Mouse (Mus musculus) heart, embryonic 10.5 days (tissue): ENCODE data around the gene Ccl1. TPM values are rescaled to one million over a fixed set of nuclear protein-coding genes. Genes with fewer than 3 reads are reported as not detected.

Source experiments
- DNase-seq: peaks from one replicate; pipeline ENCODE4 v3.0.0-alpha.2; 2017; ENCODE audit warnings: low spot score
- H3K27ac ChIP-seq: fragments of 300-500 bp; sonication (generic); 2 replicates; pipeline ENCODE4 v1.5.1; 2016; ENCODE audit warnings: mild to moderate bottlenecking
- H3K27me3 ChIP-seq: fragments of 300-500 bp; sonication (generic); 2 replicates; pipeline ENCODE4 v1.6.1; 2016; ENCODE audit warnings: mild to moderate bottlenecking; ENCODE audit not compliant: poor library complexity, insufficient read depth, severe bottlenecking
- H3K36me3 ChIP-seq: fragments of 300-500 bp; sonication (generic); 2 replicates; pipeline ENCODE4 v1.6.1; 2016; ENCODE audit warnings: mild to moderate bottlenecking, moderate library complexity
- H3K4me1 ChIP-seq: fragments of 300-500 bp; sonication (generic); 2 replicates; pipeline ENCODE4 v1.6.1; 2016; ENCODE audit warnings: mild to moderate bottlenecking
- H3K4me3 ChIP-seq: fragments of 300-500 bp; sonication (generic); 2 replicates; pipeline ENCODE4 v1.5.1; 2016; ENCODE audit warnings: mild to moderate bottlenecking, moderate library complexity
- H3K9me3 ChIP-seq: fragments of 300-500 bp; sonication (generic); 2 replicates; pipeline ENCODE4 v1.6.1; 2016; ENCODE audit warnings: mild to moderate bottlenecking, moderate library complexity
- WGBS: fragments of 180-500 bp; shearing (Covaris S2); methylation state at CpG from one replicate; pipeline ENCODE4 v1.1.7; 2016; 5-methylcytosine and 5-hydroxymethylcytosine counted together
- polyA plus RNA-seq: library from polyadenylated mRNA; unstranded; fragments of >200 nt; fragmentation: Nextera tagmentation; extraction: Ambion mirVana; gene quantifications from 2 replicates; pipeline ENCODE4 v1.2.1, GENCODE M21; 2016

The Ccl1 gene
- polyA plus RNA-seq, 1 experiment from 2014 or later = not detected

DNA sequence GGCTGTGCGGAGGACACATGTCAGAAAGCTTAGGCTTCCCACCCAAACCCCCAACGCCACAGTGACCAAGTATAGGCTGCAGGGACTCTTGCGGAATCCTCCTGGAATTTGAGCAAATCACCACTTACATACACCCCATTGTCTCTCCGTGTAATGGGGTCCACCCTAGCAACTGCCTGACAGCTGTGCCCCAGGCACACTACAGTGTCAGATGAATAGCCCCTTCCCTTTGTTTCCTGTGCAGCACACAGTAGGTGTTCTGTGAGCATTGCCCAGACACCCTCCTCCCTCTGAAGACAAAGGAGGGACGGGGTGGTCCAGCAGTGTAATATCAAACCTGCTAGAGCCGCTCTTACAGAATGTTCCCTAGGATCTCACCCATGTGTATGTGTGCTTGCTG is 54.2 kb downstream of the Ccl1 start:
- peaks cover 41% of the 10 kb centered on the region; the same call in 1 of the 2 replicates for H3K27me3 ChIP-seq
- DNase-seq = no peak
- no peak overlapping the region for H3K27ac ChIP-seq
- WGBS = 71% methylated on average over 6 of the region's 6 CpGs
- H3K4me3 ChIP-seq = no peak overlapping the region
- 0 out of 2 replicates have a peak, but pooled peaks cover 3% of the 10 kb centered on the region for H3K4me1 ChIP-seq
- no peaks in the 10 kb centered on the region for H3K9me3 ChIP-seq
- no peaks in the 10 kb centered on the region for H3K36me3 ChIP-seq

DNA sequence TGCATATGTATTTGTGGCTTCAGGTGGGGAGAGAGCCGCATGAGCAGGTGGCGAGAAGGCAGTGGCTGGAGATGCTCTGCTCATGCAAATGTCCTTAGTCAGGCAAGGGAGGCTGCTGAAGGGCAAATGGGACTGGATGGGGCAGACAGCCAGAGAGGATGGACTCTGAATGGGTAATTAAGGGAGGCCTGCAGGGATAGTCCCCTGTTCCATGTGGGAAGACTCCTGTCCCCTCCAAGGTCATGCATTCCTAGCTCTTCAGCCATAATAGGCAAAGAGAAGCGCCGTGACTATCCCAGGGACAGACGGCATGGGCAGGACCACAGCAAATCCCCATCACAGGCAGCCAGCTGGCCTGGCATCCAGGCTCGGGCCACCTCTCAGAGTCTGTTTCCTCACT is 55.5 kb downstream of the Ccl1 start:
- H3K27me3 ChIP-seq = peaks cover 39% of the 10 kb centered on the region; the same call in 1 of the 2 replicates
- DNase-seq = no peak
- no peaks in the 10 kb centered on the region for H3K4me1 ChIP-seq
- WGBS = 81% methylated on average over 6 of the region's 6 CpGs
- no peak overlapping the region for H3K27ac ChIP-seq
- H3K9me3 ChIP-seq = no peaks in the 10 kb centered on the region
- no peaks in the 10 kb centered on the region for H3K36me3 ChIP-seq
- no peak overlapping the region for H3K4me3 ChIP-seq

- no peaks in the 10 kb centered on the region for H3K36me3 ChIP-seq
- H3K27ac ChIP-seq = no peak overlapping the region
- DNase-seq = no peak
- WGBS = 63% methylated on average over 5 of the region's 5 CpGs
- no peaks in the 10 kb centered on the region for H3K9me3 ChIP-seq
- H3K4me1 ChIP-seq = no peaks in the 10 kb centered on the region
- peaks cover 51% of the 10 kb centered on the region for H3K27me3 ChIP-seq
- H3K4me3 ChIP-seq = no peak overlapping the region
These were observed 68.1 kb downstream of the Ccl1 start for GRCm38 (mm10) chr11:82237439-82237838.

DNA sequence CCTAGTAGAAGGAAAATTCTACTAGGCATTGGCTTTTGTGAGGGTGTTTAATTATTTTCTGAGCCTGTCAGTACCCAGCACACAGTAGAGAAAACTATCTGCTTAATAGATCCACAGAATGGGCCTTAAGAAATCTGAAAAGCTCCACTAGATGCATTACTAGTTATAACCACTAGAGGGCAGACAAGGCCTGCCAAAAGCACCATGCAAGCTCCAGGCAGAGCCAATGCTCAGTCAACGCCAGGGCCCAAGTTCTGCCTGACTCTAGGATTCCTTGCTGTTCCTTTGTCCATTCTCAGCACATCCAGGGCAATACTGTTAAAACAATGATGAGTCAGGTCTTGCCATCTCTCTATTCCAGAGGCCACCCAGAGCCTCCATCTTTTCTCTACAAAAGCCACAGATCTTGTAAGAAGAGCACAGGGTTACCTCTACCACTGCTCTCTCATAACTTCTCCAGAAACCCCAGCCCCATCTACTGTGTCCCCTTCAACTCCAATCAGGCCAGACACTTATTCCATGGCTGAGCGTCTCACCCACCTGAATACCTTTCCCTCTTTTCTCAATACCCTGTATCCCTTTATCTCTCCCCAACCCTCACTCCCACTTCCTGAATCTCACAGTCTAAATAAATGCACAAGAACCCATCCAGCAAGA is 69.8 kb downstream of the Ccl1 start:
- Histone ChIP-seq H3K27ac (no peak overlapping the region), H3K4me1 (no peaks in the 10 kb centered on the region), H3K4me3 (no peak overlapping the region), H3K36me3 (no peaks in the 10 kb centered on the region), H3K27me3 (peaks cover 63% of the 10 kb centered on the region), H3K9me3 (no peaks in the 10 kb centered on the region)
- WGBS = 34% methylated on average over 2 of the region's 2 CpGs
- no peak for DNase-seq

DNA sequence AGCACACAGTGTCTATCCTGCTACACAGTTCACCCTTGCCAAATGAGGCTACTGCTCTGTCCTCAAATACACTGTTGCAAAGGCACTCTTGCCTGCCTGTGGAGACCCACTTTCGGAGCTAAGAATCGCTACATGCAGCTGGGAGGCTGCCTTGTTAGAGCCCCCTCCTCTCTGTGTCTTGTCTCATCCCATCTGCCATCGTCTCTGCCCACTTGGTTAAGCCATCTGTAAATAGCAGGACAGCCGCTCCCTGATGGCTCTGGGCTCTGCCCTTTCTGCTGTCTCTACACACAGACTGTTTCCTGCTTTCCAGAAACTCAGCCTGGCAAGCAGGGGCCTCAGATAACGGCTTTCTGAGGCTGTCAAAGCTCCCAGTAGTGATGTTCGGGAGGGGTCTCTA is 71.5 kb downstream of the Ccl1 start:
- Histone ChIP-seq H3K4me3 (no peak overlapping the region), H3K27me3 (peaks cover 78% of the 10 kb centered on the region)
- WGBS = 49% methylated on average over 6 of the region's 6 CpGs

GRCm38 (mm10) chr11:82226976-82227375 is 78.5 kb downstream of the Ccl1 start:
- peaks cover 61% of the 10 kb centered on the region for H3K27me3 ChIP-seq
- H3K36me3 ChIP-seq = no peaks in the 10 kb centered on the region
- 86% methylated on average over 9 of the region's 9 CpGs for WGBS
- DNase-seq = no peak
- H3K4me3 ChIP-seq = no peak overlapping the region
- no peaks in the 10 kb centered on the region for H3K4me1 ChIP-seq
- no peak overlapping the region for H3K27ac ChIP-seq
- H3K9me3 ChIP-seq = no peaks in the 10 kb centered on the region

More for the DNA sequence above, 71.5 kb downstream of the Ccl1 start:
- no peak for DNase-seq
- Histone ChIP-seq H3K9me3 (no peaks in the 10 kb centered on the region), H3K4me1 (no peaks in the 10 kb centered on the region), H3K27ac (no peak overlapping the region), H3K36me3 (no peaks in the 10 kb centered on the region)

DNA sequence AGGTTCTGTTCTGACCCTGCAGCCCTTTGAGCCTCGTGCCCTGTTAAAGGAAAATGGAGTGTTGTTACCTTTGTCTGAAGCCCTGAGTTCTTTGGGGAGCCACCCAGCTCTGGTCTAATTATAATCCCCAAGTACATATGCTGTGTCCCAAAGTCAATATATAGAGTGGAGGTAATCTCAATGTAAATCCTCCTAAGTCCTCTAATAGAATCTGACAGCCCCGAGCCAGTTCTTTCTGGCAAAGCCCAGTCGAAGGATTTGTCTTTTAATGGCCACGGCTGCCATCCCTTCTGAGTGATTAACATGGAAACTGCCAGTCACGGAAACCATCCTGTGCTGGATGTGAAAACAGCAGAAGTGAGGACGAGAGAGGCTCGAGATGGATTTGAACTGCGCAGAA is 79.6 kb downstream of the Ccl1 start:
- no peak for DNase-seq
- Histone ChIP-seq H3K9me3 (no peaks in the 10 kb centered on the region), H3K4me3 (no peak overlapping the region), H3K27me3 (peaks cover 56% of the 10 kb centered on the region), H3K4me1 (no peaks in the 10 kb centered on the region), H3K27ac (no peak overlapping the region), H3K36me3 (no peaks in the 10 kb centered on the region)
- 80% methylated on average over 8 of the region's 8 CpGs for WGBS

- Histone ChIP-seq H3K4me1 (peaks cover 4% of the 10 kb centered on the region; the same call in 1 of the 2 replicates), H3K27me3 (peaks cover 15% of the 10 kb centered on the region; the same call in 1 of the 2 replicates), H3K9me3 (no peaks in the 10 kb centered on the region), H3K36me3 (no peaks in the 10 kb centered on the region), H3K27ac (no peak overlapping the region), H3K4me3 (no peak overlapping the region)
- DNase-seq = no peak
- WGBS = 67% methylated on average over 2 of the region's 2 CpGs
These were observed 89.0 kb downstream of the Ccl1 start for GRCm38 (mm10) chr11:82216531-82216930.

GRCm38 (mm10) chr11:82214405-82214804 is 91.1 kb downstream of the Ccl1 start:
- no peak overlapping the region for H3K4me3 ChIP-seq
- DNase-seq = no peak
- no peaks in the 10 kb centered on the region for H3K36me3 ChIP-seq
- peaks cover 10% of the 10 kb centered on the region; the same call in 1 of the 2 replicates for H3K27me3 ChIP-seq
- 61% methylated on average over 4 of the region's 4 CpGs for WGBS
- H3K9me3 ChIP-seq = no peaks in the 10 kb centered on the region
- H3K4me1 ChIP-seq = peaks cover 4% of the 10 kb centered on the region; the same call in 1 of the 2 replicates
- H3K27ac ChIP-seq = no peak overlapping the region

DNA sequence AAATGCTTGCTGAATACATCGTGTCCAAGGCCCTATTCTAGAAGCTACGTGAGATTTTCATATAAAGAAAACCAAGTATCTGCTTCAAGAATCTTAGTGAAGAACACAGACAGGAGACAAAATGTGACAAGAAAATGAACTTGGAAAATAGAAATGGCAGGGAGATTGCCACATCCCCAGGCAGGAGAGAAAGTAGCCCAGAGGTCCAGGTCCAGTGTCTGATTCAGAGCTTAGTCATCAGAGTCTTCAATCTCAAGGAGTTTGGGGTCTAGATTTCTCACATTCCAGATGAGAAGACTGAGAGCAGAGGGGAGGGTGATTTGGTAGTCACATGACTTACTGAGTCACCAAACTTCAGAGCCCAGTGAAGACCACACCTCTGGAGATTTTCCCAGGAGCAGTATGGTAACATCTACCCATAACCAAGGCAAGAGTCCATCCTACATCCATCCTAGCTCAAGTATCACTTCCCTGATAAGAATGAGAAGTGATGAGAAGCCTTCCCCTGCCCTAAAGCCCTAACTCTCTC is 98.5 kb downstream of the Ccl1 start:
- H3K27ac ChIP-seq = no peak overlapping the region
- 84% methylated on average over 2 of the region's 2 CpGs for WGBS
- no peaks in the 10 kb centered on the region for H3K9me3 ChIP-seq
- H3K4me1 ChIP-seq = no peaks in the 10 kb centered on the region
- no peak overlapping the region for H3K4me3 ChIP-seq
- no peak for DNase-seq
- no peaks in the 10 kb centered on the region; the same call in 1 of the 2 replicates for H3K27me3 ChIP-seq
- H3K36me3 ChIP-seq = no peaks in the 10 kb centered on the region

DNA sequence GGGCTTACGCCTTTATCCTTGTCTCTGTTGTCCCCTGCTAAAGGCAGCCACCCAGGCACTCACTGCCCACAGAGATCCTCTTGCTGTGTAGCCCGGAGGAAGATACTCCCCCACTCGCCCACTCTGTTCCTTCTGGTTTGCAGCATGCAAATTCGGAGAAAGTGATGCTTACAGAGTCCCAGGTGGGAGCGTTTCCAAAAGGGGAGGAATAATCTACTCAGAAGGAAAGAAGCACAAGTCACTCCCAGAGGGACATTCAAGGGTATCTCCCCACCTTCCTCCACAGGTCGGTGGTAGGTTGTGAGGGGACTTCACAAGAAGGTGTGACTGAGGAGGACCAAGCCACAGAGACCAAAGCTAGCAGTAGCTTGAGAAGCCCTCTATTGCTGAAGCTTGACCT is 100.3 kb downstream of the Ccl1 start:
- H3K4me3 ChIP-seq = no peak overlapping the region
- no peaks in the 10 kb centered on the region for H3K36me3 ChIP-seq
- no peaks in the 10 kb centered on the region for H3K4me1 ChIP-seq
- no peaks in the 10 kb centered on the region; the same call in 1 of the 2 replicates for H3K27me3 ChIP-seq
- WGBS = 82% methylated on average over 6 of the region's 6 CpGs
- H3K27ac ChIP-seq = no peak overlapping the region
- H3K9me3 ChIP-seq = no peaks in the 10 kb centered on the region
- no peak for DNase-seq

DNA sequence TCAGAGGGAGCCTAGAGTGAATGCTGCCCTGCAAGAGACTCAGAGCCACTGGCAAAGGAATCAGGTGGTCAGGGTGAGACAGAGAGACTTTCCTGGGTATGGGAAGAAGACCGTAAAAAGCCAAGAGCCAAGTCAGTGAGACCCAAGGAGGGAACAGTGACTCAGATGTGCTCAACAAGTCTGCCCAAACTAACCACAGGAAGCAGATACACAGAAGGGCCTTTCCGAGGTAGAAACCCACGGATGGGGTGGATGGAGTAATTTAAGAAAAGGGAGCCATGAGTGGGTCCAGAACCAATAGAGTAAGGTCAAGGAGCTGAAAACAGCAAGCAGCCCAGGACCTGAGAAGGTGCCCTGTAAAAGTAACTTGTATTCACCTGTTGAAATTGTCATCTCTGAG is 101.8 kb downstream of the Ccl1 start:
- Histone ChIP-seq H3K36me3 (no peaks in the 10 kb centered on the region), H3K9me3 (no peaks in the 10 kb centered on the region), H3K4me1 (no peaks in the 10 kb centered on the region), H3K27ac (no peak overlapping the region), H3K4me3 (no peak overlapping the region), H3K27me3 (no peaks in the 10 kb centered on the region)
- no peak for DNase-seq
- WGBS = 68% methylated on average over 3 of the region's 3 CpGs

GRCm38 (mm10) chr11:82197774-82198173 is 107.7 kb downstream of the Ccl1 start:
- no peaks in the 10 kb centered on the region for H3K27me3 ChIP-seq
- no peak for DNase-seq
- no peak overlapping the region for H3K4me3 ChIP-seq
- H3K27ac ChIP-seq = no peak overlapping the region
- WGBS = 74% methylated on average over 3 of the region's 3 CpGs
- H3K4me1 ChIP-seq = no peaks in the 10 kb centered on the region
- H3K36me3 ChIP-seq = no peaks in the 10 kb centered on the region
- H3K9me3 ChIP-seq = no peaks in the 10 kb centered on the region
